Mouse (Mus musculus) bone marrow macrophage, adult 2 months (primary cell): ENCODE results near the gene Pip4k2c. TPM values are rescaled to one million over a fixed set of nuclear protein-coding genes. Genes with fewer than 3 reads are reported as not detected.
"Not testable (repeated sequence)": the region's sequence is repeated elsewhere in the genome, so short reads cannot be mapped to it uniquely, and the experiment has no call there.

Experiments
- H3K27ac ChIP-seq: 2 replicates; pipeline ENCODE4 v1.5.1; 2012; ENCODE audit warnings: low read depth, low read length; ENCODE audit not compliant: insufficient read depth
- H3K4me1 ChIP-seq: 2 replicates; pipeline ENCODE4 v1.6.1; 2012; ENCODE audit warnings: low read length; ENCODE audit not compliant: control insufficient read depth, insufficient read depth
- H3K4me3 ChIP-seq: 2 replicates; pipeline ENCODE4 v1.5.1; 2012; ENCODE audit warnings: mild to moderate bottlenecking, low read length, moderate library complexity; ENCODE audit not compliant: insufficient read depth
- CTCF ChIP-seq: IDR thresholded peaks from 2 replicates; pipeline ENCODE4 v1.5.1; 2012; ENCODE audit warnings: low read depth, mild to moderate bottlenecking, low read length, moderate library complexity
- POLR2A ChIP-seq: IDR thresholded peaks from 2 replicates; pipeline ENCODE4 v1.6.1; 2012; ENCODE audit warnings: mild to moderate bottlenecking, low read depth, low read length, borderline replicate concordance
- polyA plus RNA-seq: library from polyadenylated mRNA; stranded (reverse); fragments of >200 nt; gene quantifications from 2 replicates; pipeline ENCODE4 v1.2.4, GENCODE M21; 2012; ENCODE audit not compliant: missing spikeins, insufficient read depth, insufficient read length

Gene Pip4k2c
- polyA plus RNA-seq, 1 experiment = 34.5 TPM

- Histone ChIP-seq H3K4me1 (peaks cover 6% of the 10 kb centered on the region; the same call in 1 of the 2 replicates), H3K27ac (no peak overlapping the region), H3K4me3 (no peak overlapping the region)
- TF ChIP-seq POLR2A (no peak), CTCF (no peak)
These were observed 13.8 kb downstream of the Pip4k2c start for GRCm38 (mm10) chr10:127197505-127198110.

GRCm38 (mm10) chr10:127197104-127197503 lies 14.3 kb downstream of the Pip4k2c start:
- TF ChIP-seq POLR2A (no peak), CTCF (no peak)
- Histone ChIP-seq H3K27ac (no peak overlapping the region), H3K4me3 (no peak overlapping the region), H3K4me1 (peaks cover 6% of the 10 kb centered on the region; the same call in 1 of the 2 replicates)

GRCm38 (mm10) chr10:127196392-127196791 lies 15.0 kb downstream of the Pip4k2c start:
- TF ChIP-seq POLR2A (no peak), CTCF (no peak)
- H3K27ac ChIP-seq = no peak overlapping the region
- no peak overlapping the region for H3K4me3 ChIP-seq
- peaks cover 6% of the 10 kb centered on the region; the same call in 1 of the 2 replicates for H3K4me1 ChIP-seq

- Histone ChIP-seq H3K27ac (0 out of 2 replicates have a peak within 1 kb of the TSS, but pooled peaks have one; percentile 19), H3K4me3 (peak within 1 kb of the TSS; percentile 65), H3K4me1 (peaks cover 6% of the 10 kb centered on the region; the same call in 1 of the 2 replicates)
- TF ChIP-seq CTCF = no peak
- TF ChIP-seq POLR2A = no peak
These were observed 15.9 kb downstream of the Pip4k2c start, which contains the start of gene Dtx3 for GRCm38 (mm10) chr10:127195328-127196129. Dtx3 (minus strand) TSS chr10:127195728.

- Histone ChIP-seq H3K4me1 (peaks cover 6% of the 10 kb centered on the region; the same call in 1 of the 2 replicates), H3K4me3 (peak overlapping the region; percentile 65), H3K27ac (peak overlapping the region; percentile 19; the same call in 1 of the 2 replicates)
- TF ChIP-seq CTCF (no peak), POLR2A (no peak)
These were observed 16.7 kb downstream of the Pip4k2c start for GRCm38 (mm10) chr10:127194428-127195327.

- TF ChIP-seq POLR2A (no peak), CTCF (no peak)
- Histone ChIP-seq H3K27ac (no peak overlapping the region), H3K4me1 (peaks cover 6% of the 10 kb centered on the region; the same call in 1 of the 2 replicates), H3K4me3 (no peak overlapping the region)
These were observed 18.4 kb downstream of the Pip4k2c start for GRCm38 (mm10) chr10:127193011-127193410.

GRCm38 (mm10) chr10:127192057-127192328 lies 19.4 kb downstream of the Pip4k2c start:
- H3K4me1 ChIP-seq = not testable (repeated sequence)

GRCm38 (mm10) chr10:127191191-127192056 lies 20.0 kb downstream of the Pip4k2c start:
- Histone ChIP-seq H3K4me3 (no peak overlapping the region), H3K27ac (no peak overlapping the region), H3K4me1 (peaks cover 6% of the 10 kb centered on the region; the same call in 1 of the 2 replicates)
- TF ChIP-seq POLR2A (no peak), CTCF (no peak)

More at GRCm38 (mm10) chr10:127192057-127192328, 19.4 kb downstream of the Pip4k2c start:
- H3K4me3 ChIP-seq, H3K27ac ChIP-seq: not testable (repeated sequence)
